Mouse (Mus musculus): ENCODE results near the gene Smchd1.

- TF ChIP-seq CTCF (conservative IDR thresholded peaks at IDR 0.05; ENCODE audit: low read length) (no peak), POU5F1 (IDR thresholded peaks at IDR 0.05; ENCODE audit: borderline replicate concordance, low read length) (no peak)
Observed at GRCm38 (mm10) chr17:71471261-71471660, 3.9 kb downstream of the Smchd1 start.
